Mouse (Mus musculus) CH12.LX (cell line): ENCODE measurements around the gene Mctp1. TPM values are rescaled to one million over a fixed set of nuclear protein-coding genes. Genes with fewer than 3 reads are reported as not detected.

Experiments
- DNase-seq: peaks from one replicate; pipeline ENCODE4 v3.0.0-alpha.2; 2013; ENCODE audit errors: extremely low read depth
- H3K27ac ChIP-seq: 2 replicates; pipeline ENCODE4 v1.5.1; 2012; ENCODE audit warnings: low read depth, mild to moderate bottlenecking, control low read depth, moderate library complexity; ENCODE audit not compliant: insufficient read depth
- H3K27me3 ChIP-seq: replicated peaks from 2 replicates; pipeline ENCODE3; 2012; ENCODE audit warnings: inconsistent platforms
- H3K36me3 ChIP-seq, 2 experiments: replicated peaks in 1 of 2; 2 replicates each; pipeline versions ENCODE3 to v1.6.1; 2012; ENCODE audit warnings: inconsistent platforms in 1 of 2, low read length in 1 of 2, mild to moderate bottlenecking in 1 of 2, mixed read lengths in 1 of 2, moderate library complexity in 1 of 2; ENCODE audit not compliant: control insufficient read depth in 1 of 2, insufficient read depth in 1 of 2
- H3K4me1 ChIP-seq, 2 experiments: 2 replicates each; pipeline ENCODE4 v1.6.1; 2012; ENCODE audit warnings: inconsistent platforms in 1 of 2, moderate library complexity in 1 of 2; ENCODE audit not compliant: insufficient read depth in 2 of 2, control insufficient read depth in 1 of 2
- H3K4me2 ChIP-seq: 2 replicates; pipeline ENCODE4 v1.6.1; 2012; ENCODE audit warnings: low read depth, mild to moderate bottlenecking, control low read depth; ENCODE audit not compliant: poor library complexity, insufficient read depth, severe bottlenecking
- H3K4me3 ChIP-seq, 3 experiments: fragments of 150-350 bp in 1 of 3; sonication (generic) in 1 of 3; replicated peaks in 1 of 3; 2 replicates each; pipeline versions ENCODE3 to v1.5.1; 2011 to 2012; ENCODE audit warnings: low read depth in 2 of 3, low read length in 2 of 3, mild to moderate bottlenecking in 2 of 3, moderate library complexity in 2 of 3, control low read depth in 1 of 3, improper control_type of control experiment in 1 of 3, inconsistent platforms in 1 of 3, mixed read lengths in 1 of 3; ENCODE audit not compliant: poor library complexity in 1 of 3
- H3K79me2 ChIP-seq: replicated peaks from 2 replicates; pipeline ENCODE4 v1.6.1; 2012; ENCODE audit warnings: mild to moderate bottlenecking, moderate library complexity; ENCODE audit not compliant: control insufficient read depth, poor library complexity, insufficient read depth, severe bottlenecking; ENCODE audit errors: extremely low read depth
- H3K9ac ChIP-seq: 2 replicates; pipeline ENCODE4 v1.6.1; 2012; ENCODE audit warnings: low read depth, mild to moderate bottlenecking, control low read depth, moderate library complexity; ENCODE audit not compliant: insufficient read depth
- H3K9me3 ChIP-seq: replicated peaks from 2 replicates; pipeline ENCODE3; 2012; ENCODE audit warnings: low read length, inconsistent platforms, mixed read lengths
- BHLHE40 ChIP-seq: IDR thresholded peaks from 2 replicates; pipeline ENCODE4 v1.6.1; 2011; ENCODE audit warnings: mild to moderate bottlenecking, low read depth, low read length, improper control_type of control experiment
- CHD1 ChIP-seq: IDR thresholded peaks from 2 replicates; pipeline ENCODE4 v1.6.1; 2012; ENCODE audit warnings: low read depth, low read length, improper control_type of control experiment, inconsistent platforms
- CHD2 ChIP-seq: IDR thresholded peaks from 2 replicates; pipeline ENCODE4 v1.6.1; 2011; ENCODE audit warnings: low read length, improper control_type of control experiment
- E2F4 ChIP-seq: IDR thresholded peaks from 2 replicates; pipeline ENCODE4 v1.6.1; 2011; ENCODE audit warnings: low read depth, low read length, improper control_type of control experiment; ENCODE audit not compliant: insufficient replicate concordance
- ETS1 ChIP-seq: conservative IDR thresholded peaks from 2 replicates; pipeline ENCODE4 v1.6.1; 2012; ENCODE audit warnings: low read depth, mild to moderate bottlenecking, inconsistent platforms, low read length, improper control_type of control experiment, moderate library complexity
- GABPA ChIP-seq: IDR thresholded peaks from 2 replicates; pipeline ENCODE4 v1.6.1; 2012; ENCODE audit warnings: low read depth, low read length, improper control_type of control experiment, inconsistent platforms; ENCODE audit not compliant: insufficient replicate concordance
- IRF4 ChIP-seq: IDR thresholded peaks from 2 replicates; pipeline ENCODE4 v1.6.1; 2014; ENCODE audit warnings: low read depth, mild to moderate bottlenecking, inconsistent platforms, low read length, improper control_type of control experiment
- MAX ChIP-seq: IDR thresholded peaks from 2 replicates; pipeline ENCODE4 v1.6.1; 2011; ENCODE audit warnings: low read length, improper control_type of control experiment
- MEF2A ChIP-seq: IDR thresholded peaks from 2 replicates; pipeline ENCODE4 v1.6.1; 2014; ENCODE audit warnings: low read depth, mild to moderate bottlenecking, inconsistent platforms, low read length, improper control_type of control experiment, borderline replicate concordance
- MYC ChIP-seq: IDR thresholded peaks from 2 replicates; pipeline ENCODE4 v1.6.1; 2011; ENCODE audit warnings: low read depth, mild to moderate bottlenecking, improper control_type of control experiment, low read length
- POLR2A ChIP-seq: IDR thresholded peaks from 2 replicates; pipeline ENCODE4 v1.6.1; 2011; ENCODE audit warnings: low read depth, mild to moderate bottlenecking, improper control_type of control experiment, low read length
- POLR2AphosphoS2 ChIP-seq: IDR thresholded peaks from 2 replicates; pipeline ENCODE4 v1.6.1; 2011; ENCODE audit warnings: low read depth, low read length, improper control_type of control experiment
- RAD21 ChIP-seq: IDR thresholded peaks from 2 replicates; pipeline ENCODE4 v1.6.1; 2011; ENCODE audit warnings: low read depth, mild to moderate bottlenecking, low read length, improper control_type of control experiment, moderate library complexity
- RCOR1 ChIP-seq: conservative IDR thresholded peaks from 2 replicates; pipeline ENCODE4 v1.6.1; 2012; ENCODE audit warnings: low read depth, mild to moderate bottlenecking, inconsistent platforms, low read length, improper control_type of control experiment
- SIN3A ChIP-seq: IDR thresholded peaks from 2 replicates; pipeline ENCODE4 v1.6.1; 2012; ENCODE audit warnings: low read length, improper control_type of control experiment, inconsistent platforms
- TBP ChIP-seq: conservative IDR thresholded peaks from 2 replicates; pipeline ENCODE4 v1.6.1; 2011; ENCODE audit warnings: low read depth, low read length, improper control_type of control experiment
- TCF12 ChIP-seq: IDR thresholded peaks from 2 replicates; pipeline ENCODE4 v1.6.1; 2014; ENCODE audit warnings: low read depth, mild to moderate bottlenecking, inconsistent platforms, low read length, improper control_type of control experiment
- USF2 ChIP-seq: conservative IDR thresholded peaks from 2 replicates; pipeline ENCODE4 v1.6.1; 2011; ENCODE audit warnings: low read depth, low read length, improper control_type of control experiment
- ZC3H11A ChIP-seq: IDR thresholded peaks from 2 replicates; pipeline ENCODE4 v1.6.1; 2012; ENCODE audit warnings: low read depth, mild to moderate bottlenecking, inconsistent platforms, low read length, improper control_type of control experiment
- ZKSCAN1 ChIP-seq: IDR thresholded peaks from 2 replicates; pipeline ENCODE4 v1.6.1; 2012; ENCODE audit warnings: low read depth, inconsistent platforms, low read length, improper control_type of control experiment, borderline replicate concordance
- ZMIZ1 ChIP-seq: IDR thresholded peaks from 2 replicates; pipeline ENCODE4 v1.6.1; 2012; ENCODE audit warnings: low read depth, mild to moderate bottlenecking, inconsistent platforms, low read length, improper control_type of control experiment
- dilution Hi-C: fragments of 300-500 bp; cut with MboI; formaldehyde crosslinking; loops from 2 replicates; pipeline ENCODE4 v1.14.3; 2020; ENCODE audit warnings: low sequenced_read_pairs; ENCODE audit not compliant: extremely low pct_unique_long_range_greater_than_20kb, extremely low pct_ligation_motif_present
- in situ Hi-C: fragments of 300-500 bp; cut with MboI; formaldehyde crosslinking; loops from 3 replicates; pipeline ENCODE4 v1.14.3; 2019; ENCODE audit warnings: low sequenced_read_pairs, low pct_ligation_motif_present, low pct_unique_long_range_greater_than_20kb, mixed read lengths
- polyA plus RNA-seq: library from polyadenylated mRNA; unstranded; fragments of >175 nt; gene quantifications from 2 replicates; pipeline ENCODE4 v1.2.1, GENCODE M21; 2012; ENCODE audit warnings: low read depth; ENCODE audit not compliant: insufficient read length
- total RNA-seq, 2 experiments: library from RNA; depleted of rRNA; stranded (reverse); fragments of 300-350 nt in 1 of 2; fragments of >200 nt in 1 of 2; gene quantifications; 2 replicates each; pipeline ENCODE4 v1.2.3; 2012 to 2014

Gene Mctp1
- total and polyA plus RNA-seq, 3 experiments, result 3.0 to 5.3 (median 3.7) TPM

DNA sequence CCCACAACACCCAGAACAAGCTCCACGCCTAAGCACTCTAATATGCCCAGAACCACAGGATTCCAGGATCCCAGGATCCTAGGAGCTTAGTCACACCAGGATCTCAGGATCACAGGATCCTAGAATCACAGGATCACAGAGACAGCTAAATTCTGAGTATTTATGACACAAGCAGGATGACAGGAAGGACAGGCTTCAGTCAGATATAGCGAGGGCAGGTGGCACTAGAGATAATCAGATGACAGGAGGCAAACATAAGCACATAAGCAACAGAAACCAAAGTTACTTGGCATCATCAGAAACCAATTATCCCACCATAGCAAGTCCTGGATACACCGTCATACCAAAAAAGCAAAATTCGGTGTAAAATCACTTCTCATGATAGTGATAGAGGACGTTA is 37.8 kb downstream of the Mctp1 start:
- no peaks in the 10 kb centered on the region for H3K9me3 ChIP-seq
- no peak overlapping the region for H3K27ac ChIP-seq
- DNase-seq, result no peak
- dilution Hi-C loops, result no loop called here
- no peaks in the 10 kb centered on the region for H3K27me3 ChIP-seq
- H3K9ac ChIP-seq, result no peak overlapping the region
- no peaks in the 10 kb centered on the region for H3K4me1 ChIP-seq
- H3K79me2 ChIP-seq, result no peaks in the 10 kb centered on the region
- no peak overlapping the region for H3K4me2 ChIP-seq
- H3K36me3 ChIP-seq, result no peaks in the 10 kb centered on the region
- in situ Hi-C loops, result loop anchor here (25.0 kb wide), 1 partner anchor 210 kb away; no protein-coding TSS in a partner anchor
- TF ChIP-seq ZKSCAN1 (no peak), MYC (no peak), BHLHE40 (no peak), POLR2A (no peak), GABPA (no peak), ZC3H11A (no peak), E2F4 (no peak), MEF2A (no peak), IRF4 (no peak), TCF12 (no peak), ZMIZ1 (no peak), SIN3A (no peak), POLR2AphosphoS2 (no peak), CHD2 (no peak)
- no peak overlapping the region for H3K4me3 ChIP-seq

DNA sequence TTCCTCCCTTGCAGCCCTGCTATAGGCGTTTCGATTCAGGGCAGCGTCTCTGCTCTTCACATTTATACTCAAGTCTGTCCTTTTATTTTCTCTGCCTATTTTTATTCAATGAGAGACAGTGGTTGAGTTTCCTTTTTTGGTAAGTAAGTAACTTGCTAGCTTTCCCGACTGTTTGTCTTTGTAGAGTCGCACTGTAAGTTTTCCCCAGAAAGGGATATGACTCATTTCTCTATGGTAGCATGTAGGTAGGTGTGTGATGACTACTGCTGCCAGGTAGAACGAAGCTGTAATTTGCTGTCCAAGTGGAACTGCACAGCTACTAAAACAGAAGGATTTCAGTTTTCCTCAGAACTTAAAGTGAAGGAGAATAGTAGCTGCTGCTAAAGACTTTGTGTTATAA is 45.1 kb downstream of the Mctp1 start:
- no peak for DNase-seq
- Histone ChIP-seq H3K79me2 (no peaks in the 10 kb centered on the region), H3K4me2 (no peak overlapping the region), H3K27me3 (no peaks in the 10 kb centered on the region), H3K4me3 (no peak overlapping the region), H3K36me3 (no peaks in the 10 kb centered on the region), H3K27ac (no peak overlapping the region), H3K4me1 (0 out of 4 replicates have a peak, but pooled peaks cover 0 to 4% of the 10 kb centered on the region in 2 experiments), H3K9ac (no peak overlapping the region), H3K9me3 (no peaks in the 10 kb centered on the region)
- in situ Hi-C loops (loop anchor here (25.0 kb wide), 1 partner anchor 258 kb away; no protein-coding TSS in a partner anchor), dilution Hi-C loops (no loop called here)
- TF ChIP-seq POLR2AphosphoS2 (no peak), TCF12 (no peak), CHD1 (no peak), ZKSCAN1 (no peak), GABPA (no peak), RAD21 (no peak), SIN3A (no peak), POLR2A (no peak), MEF2A (no peak), RCOR1 (no peak), TBP (no peak), MAX (no peak), USF2 (no peak), ETS1 (no peak)
